Mouse (Mus musculus) thymus, adult 2 months (tissue): ENCODE data around the gene Fbxl16. TPM values are rescaled to one million over a fixed set of nuclear protein-coding genes. Genes with fewer than 3 reads are reported as not detected.

Source experiments
- DNase-seq: peaks from one replicate; pipeline ENCODE4 v3.0.0; 2021
- H3K27ac ChIP-seq: fragments of 200-500 bp; 2 replicates; pipeline ENCODE4 v1.5.1; 2012; ENCODE audit warnings: low read length, control low read depth; ENCODE audit not compliant: control insufficient read depth, insufficient read depth
- H3K27me3 ChIP-seq: fragments of 200-500 bp; 2 replicates; pipeline ENCODE4 v1.6.1; 2012; ENCODE audit warnings: mild to moderate bottlenecking, low read length, moderate library complexity, mixed read lengths; ENCODE audit not compliant: control insufficient read depth, insufficient read depth
- H3K36me3 ChIP-seq: fragments of 200-500 bp; 2 replicates; pipeline ENCODE4 v1.6.1; 2012; ENCODE audit warnings: mild to moderate bottlenecking, low read length, moderate library complexity; ENCODE audit not compliant: control insufficient read depth, insufficient read depth
- H3K4me1 ChIP-seq: fragments of 200-500 bp; replicated peaks from 2 replicates; pipeline ENCODE4 v1.6.1; 2012; ENCODE audit warnings: low read length; ENCODE audit not compliant: control insufficient read depth, insufficient read depth
- H3K4me3 ChIP-seq: fragments of 200-500 bp; 2 replicates; pipeline ENCODE4 v1.5.1; 2012; ENCODE audit warnings: mild to moderate bottlenecking, low read length, control low read depth, moderate library complexity; ENCODE audit not compliant: control insufficient read depth, insufficient read depth
- CTCF ChIP-seq: fragments of 200-500 bp; IDR thresholded peaks from 2 replicates; pipeline ENCODE4 v1.5.1; 2012; ENCODE audit warnings: mild to moderate bottlenecking, control low read depth, low read length, moderate library complexity, borderline replicate concordance; ENCODE audit not compliant: control insufficient read depth, poor library complexity, insufficient read depth; ENCODE audit errors: extremely low read depth
- POLR2A ChIP-seq: fragments of 200-500 bp; IDR thresholded peaks from 2 replicates; pipeline ENCODE4 v1.6.1; 2012; ENCODE audit warnings: mild to moderate bottlenecking, low read length, control low read depth, moderate library complexity; ENCODE audit not compliant: control insufficient read depth, poor library complexity, insufficient read depth; ENCODE audit errors: extremely low read depth
- WGBS: fragments of 180-500 bp; shearing (Covaris S2); methylation state at CpG from one replicate; pipeline ENCODE4 v1.1.7; 2018; 5-methylcytosine and 5-hydroxymethylcytosine counted together
- polyA plus RNA-seq: library from polyadenylated mRNA; depleted of rRNA; stranded (reverse); fragments of >200 nt; gene quantifications from 2 replicates; pipeline ENCODE4 v1.2.3, GENCODE M21; 2012; rRNA removed

Gene Fbxl16
- polyA plus RNA-seq, 1 experiment: 0.61 TPM

DNA sequence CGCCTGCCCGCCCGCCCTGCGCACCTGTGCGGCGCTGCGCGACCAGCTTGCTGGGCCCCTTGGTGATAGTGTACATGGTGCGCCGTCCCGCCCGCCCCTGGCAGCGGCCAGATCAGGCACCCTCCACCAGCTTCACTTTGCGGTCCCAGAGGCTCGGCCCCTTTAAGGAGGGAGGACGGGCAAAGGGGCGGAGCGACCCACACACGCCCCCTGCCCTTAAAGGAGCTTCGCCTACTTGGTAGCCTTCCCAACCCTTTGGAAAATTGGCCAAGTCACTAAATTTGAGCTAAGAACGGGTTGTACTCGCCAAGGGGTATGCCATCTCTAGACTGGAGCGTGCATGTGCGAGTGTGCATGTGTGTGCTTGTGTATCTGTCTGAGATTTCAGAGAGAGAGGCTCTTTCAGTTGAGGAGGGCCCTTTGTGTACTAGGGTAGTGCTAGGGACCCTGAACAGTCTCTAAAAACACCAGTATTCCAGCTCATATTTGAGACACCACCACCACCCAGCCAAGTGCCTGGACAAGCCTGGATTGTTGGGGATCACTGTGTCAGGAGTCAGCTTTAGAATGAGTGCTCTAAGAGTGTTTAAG, 59.8 kb downstream of the Fbxl16 start, which contains the start of gene Mcrip2:
Gene Mcrip2, minus strand, starts transcription at position 164 of the 591 bp plus-strand sequence.
- no peaks in the 10 kb centered on the region for H3K36me3 ChIP-seq
- DNase-seq: peak; percentile 78
- H3K4me3 ChIP-seq: peak within 1 kb of the TSS; percentile 95
- H3K27ac ChIP-seq: no peak within 1 kb of the TSS
- no peaks in the 10 kb centered on the region for H3K27me3 ChIP-seq
- TF ChIP-seq POLR2A: 0 out of 2 replicates have a peak, but pooled peaks have one; percentile 38
- no peak for TF ChIP-seq CTCF
- peaks cover 14% of the 10 kb centered on the region for H3K4me1 ChIP-seq
- 2% methylated on average over 24 of the region's 24 CpGs for WGBS

DNA sequence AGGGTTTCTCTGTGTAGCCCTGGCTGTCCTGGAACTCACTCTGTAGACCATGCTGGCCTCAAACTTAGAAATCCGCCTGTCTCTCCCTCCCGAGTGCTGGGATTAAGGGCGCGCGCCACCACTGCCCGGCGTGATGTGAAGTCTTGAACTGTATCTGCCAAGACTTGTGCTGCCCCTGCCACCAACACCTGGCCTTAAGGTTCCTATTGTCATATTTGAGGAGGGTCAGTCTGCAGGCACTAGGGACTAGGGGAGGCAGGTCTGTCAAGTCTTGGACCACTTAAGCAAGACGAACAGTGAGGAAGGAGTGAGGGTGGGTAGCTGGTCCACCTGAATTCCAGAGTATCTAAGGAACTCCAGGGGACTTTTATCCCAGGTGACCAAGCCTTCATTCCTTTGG, 60.6 kb downstream of the Fbxl16 start:
- no peaks in the 10 kb centered on the region for H3K36me3 ChIP-seq
- WGBS: 97% methylated on average over 8 of the region's 8 CpGs

DNA sequence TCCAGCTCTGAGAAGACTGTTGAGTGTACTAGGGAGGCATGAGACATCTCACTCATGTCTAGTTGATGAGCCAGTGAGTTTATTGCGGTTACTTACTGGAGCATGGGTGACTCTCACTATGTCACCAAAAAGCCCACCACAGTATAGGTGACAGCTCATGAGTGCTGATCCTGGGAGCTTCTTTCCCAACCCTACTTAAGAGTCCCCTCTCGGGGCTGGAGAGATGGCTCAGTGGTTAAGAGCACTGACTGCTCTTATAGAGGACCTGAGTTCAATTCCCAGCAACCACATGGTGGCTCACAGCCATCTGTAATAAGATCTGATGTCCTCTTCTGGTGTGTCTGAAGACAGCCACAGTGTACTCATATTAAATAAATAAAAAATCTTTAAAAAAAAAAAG, 61.1 kb downstream of the Fbxl16 start:
- Histone ChIP-seq H3K4me3 (no peak overlapping the region), H3K27ac (no peak overlapping the region), H3K36me3 (no peaks in the 10 kb centered on the region), H3K4me1 (peaks cover 23% of the 10 kb centered on the region), H3K27me3 (no peaks in the 10 kb centered on the region)
- TF ChIP-seq CTCF: no peak
- TF ChIP-seq POLR2A: no peak
- no peak for DNase-seq
- 97% methylated on average over 2 of the region's 2 CpGs for WGBS

More for the DNA sequence above, 60.6 kb downstream of the Fbxl16 start:
- Histone ChIP-seq H3K4me3 (no peak overlapping the region), H3K4me1 (peaks cover 21% of the 10 kb centered on the region), H3K27me3 (no peaks in the 10 kb centered on the region), H3K27ac (no peak overlapping the region)
- DNase-seq: no peak
- TF ChIP-seq POLR2A: no peak

Other genes starting within 250 kb of the Fbxl16 start
- 0.94 and 1.0 TPM in 2 replicates for gene Sox8, start 238.4 kb upstream of the Fbxl16 start, polyA plus RNA-seq
- 25.2 and 25.8 TPM in 2 replicates for gene Lmf1, start 230.0 kb upstream of the Fbxl16 start, polyA plus RNA-seq
- gene Gng13, start 91.9 kb upstream of the Fbxl16 start, polyA plus RNA-seq: 0.54 and 1.2 TPM in 2 replicates
- 36.7 and 49.5 TPM in 2 replicates for gene Chtf18, start 81.7 kb upstream of the Fbxl16 start, polyA plus RNA-seq
- gene Rpusd1, start 81.4 kb upstream of the Fbxl16 start, polyA plus RNA-seq: 68.6 and 69.2 TPM in 2 replicates
- 0.68 and 0.69 TPM in 2 replicates for gene Mslnl, start 73.0 kb upstream of the Fbxl16 start, polyA plus RNA-seq
- gene Msln, start 54.7 kb upstream of the Fbxl16 start, polyA plus RNA-seq: 16.4 and 23.6 TPM in 2 replicates
- 29.1 and 33.5 TPM in 2 replicates for gene Narfl, start 35.3 kb upstream of the Fbxl16 start, polyA plus RNA-seq
- gene Haghl, start 23.4 kb upstream of the Fbxl16 start, polyA plus RNA-seq: 73.9 and 80.3 TPM in 2 replicates
- 0.27 and 0.48 TPM in 2 replicates for gene Ccdc78, start 22.5 kb upstream of the Fbxl16 start, polyA plus RNA-seq
- gene Fam173a, start 16.2 kb upstream of the Fbxl16 start, polyA plus RNA-seq: 141 and 162 TPM in 2 replicates
- gene AC134908.4, start 13.4 kb upstream of the Fbxl16 start, polyA plus RNA-seq: 1.1 TPM in 1 of 2 replicates, not detected in the other
- gene Metrn, start 11.9 kb upstream of the Fbxl16 start, polyA plus RNA-seq: 171 and 243 TPM in 2 replicates
- gene Wdr24, start 14.5 kb downstream of the Fbxl16 start, polyA plus RNA-seq: 86.3 and 89.1 TPM in 2 replicates
- gene Jmjd8, start 19.8 kb downstream of the Fbxl16 start, polyA plus RNA-seq: 78.1 and 83.2 TPM in 2 replicates
- 162 and 190 TPM in 2 replicates for gene Stub1, start 24.3 kb downstream of the Fbxl16 start, polyA plus RNA-seq
- 20.6 and 29.2 TPM in 2 replicates for gene Rhbdl1, start 28.2 kb downstream of the Fbxl16 start, polyA plus RNA-seq
- 125 and 126 TPM in 2 replicates for gene Gm20683, start 32.7 kb downstream of the Fbxl16 start, polyA plus RNA-seq
- 192 and 206 TPM in 2 replicates for gene Rhot2, start 35.8 kb downstream of the Fbxl16 start, polyA plus RNA-seq
- 107 and 133 TPM in 2 replicates for gene Wdr90, start 52.4 kb downstream of the Fbxl16 start, polyA plus RNA-seq
- gene Mcrip2, start 59.7 kb downstream of the Fbxl16 start, polyA plus RNA-seq: 52.1 and 54.6 TPM in 2 replicates
- gene Mettl26, start 66.0 kb downstream of the Fbxl16 start, polyA plus RNA-seq: 77.3 and 82.3 TPM in 2 replicates
- 2.9 and 3.7 TPM in 2 replicates for gene Wfikkn1, start 71.8 kb downstream of the Fbxl16 start, polyA plus RNA-seq
- gene Rab40c, start 110.6 kb downstream of the Fbxl16 start, polyA plus RNA-seq: 43.5 and 57.6 TPM in 2 replicates
- 133 and 134 TPM in 2 replicates for gene Pigq, start 135.9 kb downstream of the Fbxl16 start, polyA plus RNA-seq
- 0.51 and 0.62 TPM in 2 replicates for gene Nhlrc4, start 135.9 kb downstream of the Fbxl16 start, polyA plus RNA-seq
- gene A930017K11Rik, start 143.5 kb downstream of the Fbxl16 start, polyA plus RNA-seq: 0.06 and 0.19 TPM in 2 replicates
- 80.7 and 82.6 TPM in 2 replicates for gene Capn15, start 176.7 kb downstream of the Fbxl16 start, polyA plus RNA-seq